Mouse (Mus musculus) mesoderm, embryonic 11.5 days (tissue): ENCODE results near the gene Chn2.
A peak's percentile ranks its signal among the peaks of the same experiment; 100 is the strongest.
"Not testable (repeated sequence)": the region's sequence is repeated elsewhere in the genome, so short reads cannot be mapped to it uniquely, and the experiment has no call there.

Source experiments
- DNase-seq: peaks from one replicate; pipeline ENCODE4 v3.0.0-alpha.2; 2012; ENCODE audit warnings: low read depth, low spot score

Chn2 gene

GRCm38 (mm10) chr6:54151443-54152241 is 112.3 kb downstream of the Chn2 start:
- no peak for DNase-seq

DNA sequence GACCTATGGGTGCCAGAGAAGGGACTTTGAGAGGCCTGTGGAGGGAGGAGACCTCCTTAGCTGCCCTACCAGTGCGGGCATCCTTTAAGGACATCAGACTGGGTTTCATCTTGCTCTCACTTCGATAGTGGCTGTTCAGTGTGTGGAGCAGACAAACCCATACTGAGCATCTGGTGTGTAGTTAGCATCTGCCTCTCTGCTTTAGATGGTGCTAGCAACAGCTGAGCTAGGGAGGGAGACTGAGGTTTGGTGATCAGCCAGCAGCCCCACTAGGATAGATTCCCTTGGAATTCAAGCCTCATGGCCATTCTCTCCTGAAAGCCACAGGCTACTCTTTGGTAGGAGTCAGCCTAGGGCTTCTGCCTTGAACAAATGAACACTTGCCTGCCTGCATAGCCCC is 117.7 kb downstream of the Chn2 start:
- no peak for DNase-seq

DNA sequence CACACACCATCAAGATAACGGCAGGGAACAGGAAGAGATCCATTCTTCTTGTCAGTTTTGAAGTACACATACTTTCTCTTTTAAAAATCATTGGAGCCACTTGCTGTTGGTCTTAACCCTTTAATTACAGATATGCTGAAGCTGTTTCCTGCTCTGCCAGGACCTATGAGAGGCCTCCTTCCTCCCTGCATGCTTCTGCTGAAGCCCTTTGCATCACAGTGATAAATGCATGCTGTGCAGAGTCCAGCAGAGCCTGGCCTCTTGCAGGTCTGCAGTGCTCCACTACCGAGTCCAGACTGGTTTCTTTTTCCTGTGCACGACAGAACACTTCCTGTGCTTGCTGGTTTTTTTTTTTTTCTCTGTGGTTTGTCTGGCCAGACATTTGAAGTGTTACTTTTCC is 119.0 kb downstream of the Chn2 start:
- DNase-seq, result no peak

DNA sequence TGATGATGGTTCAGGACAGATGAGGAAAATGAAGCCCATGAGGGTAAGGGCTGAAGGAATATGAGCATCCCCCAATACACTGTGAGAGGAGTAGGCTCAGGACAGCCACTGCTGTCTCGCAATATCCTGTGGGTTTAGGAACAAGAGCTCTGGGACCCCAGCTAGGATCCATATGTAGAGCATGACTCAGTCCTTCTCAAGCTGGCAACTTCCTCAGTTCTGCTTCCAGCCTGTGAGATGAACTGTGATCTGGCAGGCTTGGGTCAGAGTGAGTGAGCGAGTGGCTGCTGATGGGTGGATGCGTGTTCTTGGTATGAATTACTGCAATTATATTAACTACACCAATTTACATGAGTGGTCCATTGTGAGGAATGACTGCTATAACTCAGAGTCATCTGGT is 121.3 kb downstream of the Chn2 start:
- no peak for DNase-seq

DNA sequence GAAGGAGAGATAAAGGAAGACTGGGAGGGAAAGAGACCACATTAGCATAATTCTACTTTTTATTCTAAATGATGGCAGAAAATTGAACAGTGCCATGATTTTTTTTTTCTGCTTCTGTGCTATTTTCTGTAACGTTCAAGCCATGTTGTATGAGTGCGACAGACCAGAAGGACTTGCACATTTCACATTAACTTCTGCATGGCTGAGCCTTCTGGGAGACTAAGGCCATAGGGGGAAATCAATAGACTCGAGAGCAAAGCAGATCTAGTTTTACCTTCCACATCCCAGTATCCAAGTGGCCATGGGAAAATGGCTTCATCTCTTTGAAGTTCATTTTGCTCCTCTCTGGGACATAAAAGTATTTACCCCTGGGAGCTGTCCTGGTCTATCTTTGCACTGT is 121.9 kb downstream of the Chn2 start:
- no peak for DNase-seq

- DNase-seq, result no peak
These were observed 123.0 kb downstream of the Chn2 start for GRCm38 (mm10) chr6:54162321-54162720.

DNA sequence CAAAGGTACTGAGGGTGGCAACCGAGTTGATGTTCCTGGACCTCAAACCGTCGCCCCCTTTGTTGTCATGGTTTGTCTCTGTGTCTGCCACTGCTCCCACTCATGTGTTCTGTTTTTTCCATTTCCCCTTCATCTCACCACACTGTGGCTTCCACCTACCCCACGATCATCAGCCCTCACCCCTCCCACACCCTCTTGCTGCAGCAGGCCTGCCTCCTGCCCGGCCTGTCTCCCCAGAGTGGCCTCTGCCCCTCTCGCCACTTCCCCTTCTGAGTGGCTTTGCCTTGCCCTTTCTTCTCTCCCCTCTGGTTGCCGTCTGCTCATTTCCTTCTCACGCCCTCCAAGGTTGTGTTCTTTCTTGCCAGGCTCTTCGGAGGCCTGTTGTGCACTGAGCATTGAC is 123.4 kb downstream of the Chn2 start:
- DNase-seq, result no peak

DNA sequence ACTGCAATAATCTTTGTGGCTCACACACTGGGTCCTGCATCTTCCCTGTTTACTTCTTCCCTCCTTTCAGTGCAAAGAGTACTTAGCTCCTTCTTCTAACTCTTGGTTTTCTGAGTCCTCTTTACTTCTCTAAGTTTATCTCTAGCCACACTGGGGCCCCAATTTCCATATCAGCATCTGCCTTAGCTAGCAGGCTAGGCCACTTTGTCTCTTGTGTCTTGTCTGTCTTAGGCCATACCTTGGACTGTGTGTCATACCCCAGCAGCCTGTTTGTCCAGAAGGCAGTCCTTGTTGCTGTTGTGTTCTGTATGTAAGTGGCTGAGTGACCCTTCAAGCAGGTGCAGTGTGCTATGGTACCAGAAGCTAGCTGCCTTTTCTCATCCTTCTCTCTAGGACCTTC is 124.3 kb downstream of the Chn2 start:
- no peak for DNase-seq

DNA sequence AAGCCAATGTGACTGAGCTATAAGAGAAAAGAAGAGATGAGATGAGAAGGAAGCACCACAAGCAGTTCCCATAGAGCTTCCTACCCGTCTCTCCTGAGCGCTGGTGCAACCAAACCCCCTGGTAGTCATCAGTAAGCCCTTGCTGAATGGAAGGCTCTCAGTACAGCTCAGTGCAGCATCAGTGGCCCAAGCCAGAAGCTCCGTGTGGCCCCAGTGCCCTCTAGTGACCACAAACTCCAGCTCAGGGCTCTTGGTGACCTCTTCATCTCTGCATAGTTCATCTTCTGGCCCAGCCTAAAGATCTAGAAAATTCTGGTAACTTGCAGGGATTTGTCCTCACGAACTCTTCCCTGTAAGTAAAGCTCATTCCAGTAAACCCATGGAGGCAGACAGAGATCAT is 125.4 kb downstream of the Chn2 start:
- DNase-seq, result no peak

GRCm38 (mm10) chr6:54165246-54165645 is 125.9 kb downstream of the Chn2 start:
- no peak for DNase-seq

DNA sequence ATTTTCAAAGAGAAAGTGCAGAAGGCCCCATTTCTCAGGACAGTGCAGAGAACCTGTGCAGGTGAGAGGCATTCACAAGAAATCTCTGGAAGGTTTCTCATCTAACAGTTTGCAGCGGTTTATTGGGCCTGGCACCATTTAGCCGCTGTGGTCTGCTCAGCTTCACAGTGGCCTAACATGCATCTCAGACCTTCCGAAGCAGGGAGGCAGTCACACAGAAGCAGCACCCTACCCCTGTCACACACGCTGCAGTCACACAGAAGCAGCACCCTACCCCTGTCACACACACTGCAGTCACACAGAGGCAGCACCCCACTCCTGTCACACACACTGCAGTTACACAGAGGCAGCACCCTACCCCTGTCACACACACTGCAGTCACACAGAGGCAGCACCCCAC is 126.5 kb downstream of the Chn2 start:
- no peak for DNase-seq

GRCm38 (mm10) chr6:54166991-54167546 is 127.7 kb downstream of the Chn2 start:
- DNase-seq, result no peak

DNA sequence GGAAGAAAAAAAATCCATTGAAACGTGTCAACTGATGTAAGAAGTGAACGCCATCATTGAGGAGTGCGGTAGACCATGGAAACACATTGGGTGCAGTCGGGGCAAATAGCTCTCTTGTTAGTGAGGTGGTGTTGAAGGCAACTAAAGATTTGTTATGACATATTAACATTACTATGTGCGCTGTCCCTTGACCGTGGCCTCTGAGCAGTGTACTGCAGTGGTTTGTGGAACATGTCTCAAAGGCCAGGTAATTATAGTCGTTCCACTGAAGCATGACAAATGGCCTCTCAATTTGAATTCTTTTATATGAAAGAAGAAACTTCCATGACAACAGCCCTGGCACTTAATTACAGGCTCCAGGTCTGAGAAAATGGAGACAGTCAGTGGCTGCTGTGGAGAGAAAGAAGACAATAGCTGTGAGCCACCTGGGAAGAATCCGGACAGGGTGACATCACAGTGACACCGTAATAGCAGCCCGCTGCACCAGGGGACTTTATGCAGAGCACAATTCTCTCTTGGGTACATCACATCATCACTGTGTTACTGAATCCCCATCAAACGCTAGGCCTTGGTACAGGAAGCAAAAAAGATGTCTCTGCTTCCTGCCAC is 131.0 kb downstream of the Chn2 start:
- DNase-seq, result no peak

- DNase-seq, result peak; percentile 30
These were observed 132.0 kb downstream of the Chn2 start for GRCm38 (mm10) chr6:54171385-54171784.

DNA sequence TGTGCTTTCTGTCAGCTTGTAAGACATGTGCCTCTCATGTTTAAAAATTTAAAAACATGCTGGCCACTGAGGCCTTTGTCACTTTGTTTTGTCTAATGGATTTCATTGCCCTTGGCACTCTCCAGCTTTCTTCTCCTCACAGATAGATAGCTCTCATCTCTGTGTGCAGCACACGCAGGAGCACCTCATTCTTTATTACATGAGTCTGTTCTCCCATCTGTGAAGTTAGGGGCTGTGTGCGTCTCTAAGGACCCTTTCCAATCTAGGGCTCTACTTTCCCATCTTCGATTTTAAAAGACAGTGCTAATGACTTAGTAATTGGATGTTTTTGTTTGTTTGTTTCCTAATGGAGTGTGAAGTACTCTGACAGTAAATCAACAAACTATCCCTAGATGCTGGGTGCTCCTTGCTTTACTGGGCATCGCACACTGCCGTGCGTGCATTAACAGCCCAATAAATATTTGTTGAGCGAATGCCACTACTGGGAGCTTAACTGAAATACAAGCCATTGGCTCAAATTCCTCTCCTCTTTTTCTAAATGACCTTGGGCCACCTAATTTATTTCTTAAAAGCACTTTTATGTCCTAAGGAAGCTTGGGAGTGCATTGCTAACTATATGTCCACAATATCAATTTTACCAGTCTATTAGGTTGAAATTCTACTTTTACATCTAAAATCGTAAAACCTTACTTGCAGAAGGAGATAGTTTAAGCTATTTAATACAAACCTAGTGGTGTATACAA is 136.3 kb downstream of the Chn2 start:
- DNase-seq, result no peak

DNA sequence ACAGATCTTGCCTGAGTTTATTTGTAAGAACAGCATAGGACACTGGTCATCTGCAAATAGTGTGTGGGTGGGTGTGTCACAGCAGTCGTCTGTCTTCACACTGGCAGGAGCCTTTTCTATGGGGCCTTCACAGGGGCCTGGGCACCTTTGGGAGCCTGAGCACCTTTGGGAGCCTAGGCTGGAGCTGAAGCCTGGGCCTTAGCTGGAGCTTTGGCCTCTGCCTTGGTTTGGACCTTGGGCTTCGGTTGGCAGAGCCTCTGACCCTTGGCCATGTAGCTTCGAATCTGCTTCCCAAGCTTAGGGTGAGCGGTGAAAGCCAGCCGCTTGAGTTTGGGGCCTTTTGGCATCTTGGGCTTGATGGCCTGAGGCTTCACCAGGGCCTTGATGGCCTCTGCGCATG is 137.7 kb downstream of the Chn2 start:
- not testable (repeated sequence) for DNase-seq

DNA sequence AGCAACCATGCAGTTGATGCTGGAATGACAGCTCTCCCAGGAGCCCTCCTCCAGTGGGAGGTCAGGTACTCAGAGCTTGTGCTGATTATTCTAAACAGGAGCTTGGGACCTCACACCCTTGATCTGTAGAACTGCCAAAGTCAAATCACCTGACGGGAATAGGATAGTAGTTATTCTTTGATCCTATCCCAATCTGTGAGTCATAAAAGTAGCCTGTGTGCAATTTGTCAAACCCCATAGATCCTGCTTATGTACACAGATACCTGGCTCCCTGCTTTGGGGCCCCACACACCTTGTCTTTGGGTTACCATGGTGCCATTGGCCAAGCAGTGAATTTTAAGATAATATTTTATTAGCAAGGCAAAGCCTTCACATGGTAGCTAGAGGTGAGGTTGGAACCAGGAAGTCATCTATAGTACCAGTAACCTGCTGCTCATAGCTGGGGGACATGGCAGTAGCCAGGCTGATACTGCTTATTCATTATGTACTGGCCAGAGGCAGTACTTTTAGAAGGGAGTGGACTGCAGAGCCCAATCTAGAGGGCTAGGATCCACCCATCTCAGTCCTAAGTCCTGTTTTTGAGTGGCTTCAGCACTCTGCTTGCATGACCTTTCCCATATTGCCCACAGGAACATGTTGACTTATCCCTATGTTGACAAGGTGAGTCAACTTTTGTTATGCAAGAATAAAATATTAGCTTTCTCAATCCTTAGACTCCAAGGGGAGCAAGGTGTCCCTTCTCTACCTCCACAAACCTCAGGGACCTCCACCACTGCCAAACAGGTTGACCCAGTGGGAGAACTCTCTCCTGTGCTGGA is 139.9 kb downstream of the Chn2 start:
- no peak for DNase-seq

GRCm38 (mm10) chr6:54179874-54180212 is 140.5 kb downstream of the Chn2 start:
- DNase-seq, result no peak

DNA sequence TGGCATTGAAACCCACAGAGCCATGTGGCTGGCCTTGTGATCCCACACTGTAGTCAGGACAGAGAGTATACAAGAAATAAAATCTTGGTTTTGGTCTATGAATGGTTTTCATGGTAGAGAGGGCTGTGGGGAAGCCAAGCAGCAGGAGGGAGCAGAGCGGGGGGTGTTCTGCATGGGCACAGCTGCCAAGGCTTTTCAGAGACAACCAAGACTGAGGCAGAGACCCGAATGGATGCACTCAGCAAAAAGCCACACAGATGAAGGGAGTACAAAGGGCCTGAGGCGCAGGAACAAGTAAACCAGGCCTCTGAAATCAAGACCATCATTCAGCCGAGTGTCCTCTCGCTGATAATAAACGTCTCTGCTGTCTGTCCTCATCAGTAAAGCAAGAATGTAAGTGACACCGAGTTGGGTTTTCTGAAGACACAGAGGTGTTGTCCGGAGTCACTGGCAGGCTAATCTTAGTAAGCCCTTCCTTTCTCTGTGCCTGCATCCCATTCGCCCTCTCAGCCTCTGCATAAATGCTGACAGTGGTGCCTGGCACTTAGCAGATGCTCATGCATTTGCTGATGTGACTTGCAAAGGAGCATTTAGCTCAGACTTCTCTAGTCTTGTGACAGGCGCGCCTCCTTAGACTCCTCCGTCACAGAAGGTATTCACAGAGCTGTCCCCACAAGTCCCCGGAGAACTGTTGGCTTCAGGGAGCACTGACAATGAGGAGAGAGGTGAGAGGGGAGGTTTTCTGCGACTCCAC is 144.6 kb downstream of the Chn2 start:
- DNase-seq, result no peak

DNA sequence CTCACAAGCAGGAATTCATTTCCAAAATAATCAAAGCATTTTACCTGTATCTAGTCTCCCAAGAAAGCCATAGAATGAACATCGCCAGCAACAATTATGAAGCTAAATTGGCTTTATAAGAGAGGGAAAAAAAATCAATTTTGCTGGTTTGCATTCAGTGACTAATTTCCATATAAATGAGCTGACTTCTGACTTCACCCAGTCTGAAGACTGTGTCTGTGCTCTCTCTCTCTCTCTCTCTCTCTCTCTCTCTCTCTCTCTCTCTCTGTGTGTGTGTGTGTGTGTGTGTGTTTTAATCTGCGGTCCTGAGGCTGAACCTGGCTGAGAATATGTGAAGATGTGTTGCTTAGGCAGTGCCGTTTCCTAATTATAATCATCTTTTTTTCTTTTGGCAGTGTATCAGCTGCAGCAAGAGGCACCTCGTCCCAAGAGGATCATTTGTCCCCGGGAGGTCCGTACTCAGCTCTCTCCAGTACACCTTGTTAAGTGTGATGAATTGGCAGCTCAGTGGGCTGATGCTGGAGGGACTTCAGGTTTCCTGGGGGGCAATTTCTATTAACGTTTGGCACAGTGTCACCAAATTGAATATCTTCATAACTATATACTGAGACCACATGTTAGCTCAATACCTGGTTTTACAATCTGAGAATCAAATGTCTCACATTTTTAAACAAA is 154.4 kb downstream of the Chn2 start:
- DNase-seq, result peak; percentile 26
